ENCODE assay signal across 16 mouse cellular contexts in genomic region chr2:147709799-147710198, GRCm38 (mm10).
"Had no signal": no experiment of that assay in that cellular context is flagged by ENCODE, and none has a peak within 500 bp of the region (broad histone marks: within the 10 kb centered on the region; RNA-seq: fewer than 3 reads in every experiment).

No protein-coding gene starts in this region.

- H3K9ac ChIP-seq: neural tube, embryonic 13.5 days; neural tube, embryonic 15.5 days; stomach, embryonic 15.5 days had no signal

- DNase-seq: retina, postnatal 1 day; right cerebral cortex, adult 18-20 months; right cerebral cortex, postnatal 14 days; right cerebral cortex, postnatal 25 days; right cerebral cortex, postnatal 4 days; spleen, adult 18-20 months; thymus, adult 18-20 months; thymus, adult 2 months; thymus, postnatal 14 days; thymus, postnatal 25 days; thymus, postnatal 36 days; thymus, postnatal 4 days had no signal

- H3K27me3 ChIP-seq: neural tube, embryonic 13.5 days; neural tube, embryonic 15.5 days; stomach, embryonic 15.5 days had no signal

- H3K4me2 ChIP-seq: neural tube, embryonic 13.5 days; neural tube, embryonic 15.5 days had no signal

- H3K4me1 ChIP-seq: neural tube, embryonic 15.5 days; stomach, embryonic 15.5 days had no signal

- H3K9me3 ChIP-seq: neural tube, embryonic 13.5 days; neural tube, embryonic 15.5 days; stomach, embryonic 15.5 days had no signal

- H3K36me3 ChIP-seq: neural tube, embryonic 13.5 days; neural tube, embryonic 15.5 days; stomach, embryonic 15.5 days had no signal

- H3K27ac ChIP-seq: neural tube, embryonic 13.5 days; neural tube, embryonic 15.5 days; stomach, embryonic 15.5 days; stomach, postnatal 0 days had no signal

- H3K4me3 ChIP-seq: neural tube, embryonic 13.5 days; neural tube, embryonic 15.5 days; stomach, embryonic 15.5 days had no signal
